Mouse (Mus musculus) heart, postnatal 0 days (tissue): ENCODE measurements at regions not wholly inside any gene's neighbourhood (a gene's known extent, or its start where the extent isn't known, plus 50 kb on each side); places are given as distances from the start of the nearest gene placed in this dataset.

Source experiments
- ATAC-seq: fragments of 200-750 bp; cut with Nextera tagmentation; 2 replicates; pipeline ENCODE4 v1.8.0; 2017; ENCODE audit warnings: low read depth, moderate number of reproducible peaks, moderate library complexity; ENCODE audit not compliant: insufficient read depth
- DNase-seq: peaks from one replicate; pipeline ENCODE4 v3.0.0-alpha.2; 2016; ENCODE audit warnings: low spot score
- H3K27ac ChIP-seq: fragments of 300-500 bp; sonication (generic); 2 replicates; pipeline ENCODE4 v1.5.1; 2014; ENCODE audit warnings: low read depth, mild to moderate bottlenecking
- H3K27me3 ChIP-seq: fragments of 300-500 bp; sonication (generic); 2 replicates; pipeline ENCODE4 v1.6.1; 2014; ENCODE audit warnings: low read length, mixed read lengths; ENCODE audit not compliant: control insufficient read depth, insufficient read depth
- H3K36me3 ChIP-seq: fragments of 300-500 bp; sonication (generic); replicated peaks from 2 replicates; pipeline ENCODE4 v1.6.1; 2014; ENCODE audit warnings: low read length, mixed read lengths; ENCODE audit not compliant: control insufficient read depth, insufficient read depth
- H3K4me1 ChIP-seq: fragments of 300-500 bp; sonication (generic); 2 replicates; pipeline ENCODE4 v1.6.1; 2014; ENCODE audit warnings: antibody characterized with exemption; ENCODE audit not compliant: control insufficient read depth, insufficient read depth
- H3K4me2 ChIP-seq: fragments of 300-500 bp; sonication (generic); 2 replicates; pipeline ENCODE4 v1.6.1; 2014; ENCODE audit warnings: low read depth, mild to moderate bottlenecking, low read length, moderate library complexity
- H3K4me3 ChIP-seq: fragments of 300-500 bp; sonication (generic); 2 replicates; pipeline ENCODE4 v1.5.1; 2014; ENCODE audit warnings: low read depth, low read length
- H3K9ac ChIP-seq: fragments of 300-500 bp; sonication (generic); replicated peaks from 2 replicates; pipeline ENCODE4 v1.6.1; 2014; ENCODE audit warnings: low read depth, low read length, mixed read lengths
- H3K9me3 ChIP-seq: fragments of 300-500 bp; sonication (generic); replicated peaks from 2 replicates; pipeline ENCODE4 v1.6.1; 2016; ENCODE audit warnings: low read length; ENCODE audit not compliant: control insufficient read depth
- CTCF ChIP-seq: IDR thresholded peaks from 2 replicates; pipeline ENCODE4 v1.5.1; 2016; ENCODE audit warnings: antibody characterized with exemption, control low read depth, low read depth
- EP300 ChIP-seq: IDR thresholded peaks from 2 replicates; pipeline ENCODE4 v1.6.1; 2016; ENCODE audit warnings: antibody characterized with exemption, low read depth
- WGBS: fragments of 180-500 bp; shearing (Covaris S2); extraction: QIAGEN DNeasy Blood & Tissue Kit; methylation state at CpG from one replicate; pipeline ENCODE4 v1.1.7; 2014; 5-methylcytosine and 5-hydroxymethylcytosine counted together

GRCm38 (mm10) chr9:35360139-35361100 lies 60.5 kb upstream of the Cdon start:
- Histone ChIP-seq H3K27me3 (no peaks in the 10 kb centered on the region), H3K4me3 (no peak overlapping the region), H3K36me3 (no peaks in the 10 kb centered on the region), H3K4me1 (peaks cover 26% of the 10 kb centered on the region), H3K27ac (peak overlapping the region; percentile 58), H3K9ac (no peak overlapping the region), H3K9me3 (no peaks in the 10 kb centered on the region), H3K4me2 (no peak overlapping the region)
- ATAC-seq (peak; percentile 59), DNase-seq (no peak)
- 14% methylated on average over 6 of the region's 6 CpGs for whole genome bisulfite sequencing
- TF ChIP-seq CTCF (no peak), EP300 (no peak)

GRCm38 (mm10) chr9:35361432-35361831 lies 59.5 kb upstream of the Cdon start:
- Histone ChIP-seq H3K4me3 (no peak overlapping the region), H3K4me1 (peaks cover 26% of the 10 kb centered on the region), H3K4me2 (no peak overlapping the region), H3K9ac (no peak overlapping the region), H3K9me3 (no peaks in the 10 kb centered on the region), H3K27me3 (no peaks in the 10 kb centered on the region), H3K27ac (no peak overlapping the region), H3K36me3 (no peaks in the 10 kb centered on the region)
- no peak for DNase-seq
- no peak for ATAC-seq
- TF ChIP-seq CTCF = no peak
- TF ChIP-seq EP300 = no peak
- WGBS = 64% methylated on average over 4 of the region's 4 CpGs

- Histone ChIP-seq H3K27me3 (no peaks in the 10 kb centered on the region), H3K4me2 (no peak overlapping the region), H3K4me3 (no peak overlapping the region), H3K27ac (no peak overlapping the region), H3K4me1 (peaks cover 26% of the 10 kb centered on the region), H3K9ac (no peak overlapping the region), H3K36me3 (no peaks in the 10 kb centered on the region), H3K9me3 (no peaks in the 10 kb centered on the region)
- no peak for DNase-seq
- 48% methylated on average over 7 of the region's 7 CpGs for WGBS
- no peak for TF ChIP-seq EP300
- TF ChIP-seq CTCF = no peak
- no peak for ATAC-seq
These were observed 58.7 kb upstream of the Cdon start for GRCm38 (mm10) chr9:35362276-35362675.

GRCm38 (mm10) chr9:35363079-35363478 lies 57.8 kb upstream of the Cdon start:
- 64% methylated on average over 5 of the region's 5 CpGs for WGBS
- no peaks in the 10 kb centered on the region for H3K27me3 ChIP-seq
- no peak overlapping the region for H3K9ac ChIP-seq
- H3K9me3 ChIP-seq = no peaks in the 10 kb centered on the region
- ATAC-seq (no peak), DNase-seq (no peak)
- no peak overlapping the region for H3K4me2 ChIP-seq
- peaks cover 26% of the 10 kb centered on the region for H3K4me1 ChIP-seq
- no peak overlapping the region for H3K4me3 ChIP-seq
- no peaks in the 10 kb centered on the region for H3K36me3 ChIP-seq
- no peak overlapping the region for H3K27ac ChIP-seq
- TF ChIP-seq EP300 (no peak), CTCF (no peak)

GRCm38 (mm10) chr9:35363936-35364335 lies 57.0 kb upstream of the Cdon start:
- Histone ChIP-seq H3K4me3 (no peak overlapping the region), H3K9ac (no peak overlapping the region), H3K9me3 (no peaks in the 10 kb centered on the region), H3K27me3 (no peaks in the 10 kb centered on the region), H3K27ac (no peak overlapping the region), H3K36me3 (no peaks in the 10 kb centered on the region), H3K4me2 (no peak overlapping the region), H3K4me1 (peaks cover 26% of the 10 kb centered on the region)
- TF ChIP-seq CTCF (peak; percentile 13; the same call in 1 of the 2 replicates), EP300 (no peak)
- ATAC-seq (peak; percentile 28; the same call in 1 of the 2 replicates), DNase-seq (no peak)
- 40% methylated on average over 4 of the region's 4 CpGs for WGBS

- Histone ChIP-seq H3K27me3 (no peaks in the 10 kb centered on the region), H3K9ac (no peak overlapping the region), H3K36me3 (no peaks in the 10 kb centered on the region), H3K27ac (no peak overlapping the region), H3K9me3 (no peaks in the 10 kb centered on the region), H3K4me1 (peaks cover 9% of the 10 kb centered on the region; the same call in 1 of the 2 replicates), H3K4me2 (no peak overlapping the region), H3K4me3 (no peak overlapping the region)
- TF ChIP-seq CTCF = no peak
- no peak for TF ChIP-seq EP300
- 89% methylated on average over 5 of the region's 5 CpGs for WGBS
- ATAC-seq = no peak
- no peak for DNase-seq
These were observed 55.0 kb upstream of the Cdon start for GRCm38 (mm10) chr9:35365975-35366374.
